Mouse (Mus musculus): Measurements from ENCODE around the gene Vmn1r9.
"Not testable (repeated sequence)": the region's sequence is repeated elsewhere in the genome, so short reads cannot be mapped to it uniquely, and the experiment has no call there.

The Vmn1r9 gene

DNA sequence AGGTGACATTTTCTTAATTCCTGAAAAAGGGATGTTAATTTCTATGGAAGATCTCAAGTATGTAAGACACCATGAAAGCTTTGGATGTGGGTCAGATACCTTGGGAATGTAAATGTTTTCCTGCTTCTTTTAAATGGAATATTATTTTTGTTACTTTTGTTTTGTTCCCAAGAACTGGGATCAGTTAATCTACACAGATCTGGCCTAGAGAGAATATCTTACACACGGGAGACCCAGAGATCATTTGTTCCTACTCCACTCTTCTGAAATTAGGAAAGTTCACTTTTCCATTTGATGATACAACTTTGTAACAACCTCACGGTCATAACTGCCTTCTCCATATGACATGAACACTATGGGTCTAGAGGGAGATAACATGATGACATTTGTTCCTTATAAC is at the start of gene Vmn1r9:
Gene Vmn1r9, plus strand, starts transcription at position 301 of the 400 bp plus-strand sequence.
- DNase-seq (ENCODE audit: low read depth, low spot score), result no peak

DNA sequence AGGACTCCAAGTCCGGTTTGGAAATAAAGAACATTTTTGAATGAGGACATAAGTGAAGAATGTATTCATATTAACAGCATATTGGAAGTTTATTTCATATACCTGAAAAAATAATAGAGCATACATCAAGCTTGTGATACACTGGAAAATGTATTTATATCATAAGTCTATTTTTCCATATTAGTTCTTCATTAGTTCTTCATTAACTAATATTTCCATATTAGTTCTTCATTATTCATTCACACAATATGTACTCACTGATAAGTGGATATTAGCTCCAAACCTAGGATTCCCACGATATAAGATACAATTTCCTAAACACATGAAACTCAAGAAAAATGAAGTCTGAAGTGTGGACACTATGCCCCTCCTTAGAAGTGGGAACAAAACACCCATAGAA is 41.4 kb upstream of the Vmn1r9 start, which contains the start of gene Vmn1r7:
Gene Vmn1r7, minus strand, starts transcription at position 101 of the 400 bp plus-strand sequence.
- DNase-seq (ENCODE audit: low read depth, low spot score), result not testable (repeated sequence)

DNA sequence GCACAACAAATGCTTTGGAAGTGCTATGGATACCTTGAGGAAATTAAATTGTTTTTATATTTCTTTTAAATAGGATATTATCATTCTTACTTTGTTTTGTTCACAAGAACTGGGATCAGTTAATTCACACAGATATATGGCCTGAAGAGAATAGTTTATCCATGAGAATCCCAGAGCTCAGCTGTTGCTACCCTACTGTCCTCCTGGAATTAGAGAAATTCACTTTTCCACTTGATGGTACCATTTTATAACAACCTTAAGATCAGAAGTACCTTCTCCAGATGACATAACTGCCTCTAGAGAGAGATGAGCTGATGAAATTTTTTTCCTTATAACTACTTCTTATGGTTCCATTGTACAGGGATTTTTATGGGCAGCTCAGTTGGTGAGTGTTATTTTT is 34.6 kb upstream of the Vmn1r9 start, which contains the start of gene Vmn1r8:
Gene Vmn1r8, plus strand, starts transcription at position 301 of the 400 bp plus-strand sequence.
- no peak for DNase-seq (ENCODE audit: low read depth, low spot score)

DNA sequence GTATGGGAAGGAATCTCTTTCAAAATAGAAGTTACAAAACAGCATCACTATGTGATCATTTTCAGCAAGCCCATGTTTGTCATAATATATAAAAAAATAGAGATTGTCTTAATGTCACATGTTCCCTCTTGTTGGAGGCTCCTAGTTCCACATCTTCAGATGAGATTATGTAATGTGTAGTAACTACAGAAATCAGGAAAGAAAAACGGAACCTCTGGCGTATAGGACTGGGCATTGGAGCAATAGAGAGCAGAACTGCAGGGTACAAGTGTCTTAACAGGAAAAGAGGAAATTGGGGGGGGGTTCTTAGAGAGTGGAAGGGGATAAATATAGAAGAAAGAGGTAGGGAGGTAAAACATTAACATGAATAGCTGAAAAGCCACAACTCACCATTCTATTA is 31.9 kb upstream of the Vmn1r9 start:
- no peak for DNase-seq (ENCODE audit: low read depth, low spot score)

DNA sequence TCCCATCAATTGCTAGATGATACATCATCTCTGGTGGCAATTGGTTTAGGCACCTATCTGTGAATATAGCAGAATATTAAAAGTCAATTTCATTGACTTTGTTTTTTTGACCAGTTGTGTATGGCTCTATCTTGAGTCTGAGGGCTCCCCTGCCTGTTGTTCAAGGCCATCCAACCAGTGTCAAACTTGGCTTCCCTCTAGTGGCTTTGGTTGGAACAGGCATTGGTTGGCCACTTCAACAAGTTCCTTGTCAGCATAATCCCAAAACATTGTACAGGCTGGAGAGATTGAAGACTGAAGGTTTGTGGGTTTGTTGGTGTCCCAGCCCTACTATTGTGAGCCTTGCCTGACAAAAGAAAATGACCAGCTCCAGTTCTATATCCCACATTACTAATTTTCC is 2.9 kb upstream of the Vmn1r9 start:
- DNase-seq (ENCODE audit: low read depth, low spot score), result peak; percentile 8

DNA sequence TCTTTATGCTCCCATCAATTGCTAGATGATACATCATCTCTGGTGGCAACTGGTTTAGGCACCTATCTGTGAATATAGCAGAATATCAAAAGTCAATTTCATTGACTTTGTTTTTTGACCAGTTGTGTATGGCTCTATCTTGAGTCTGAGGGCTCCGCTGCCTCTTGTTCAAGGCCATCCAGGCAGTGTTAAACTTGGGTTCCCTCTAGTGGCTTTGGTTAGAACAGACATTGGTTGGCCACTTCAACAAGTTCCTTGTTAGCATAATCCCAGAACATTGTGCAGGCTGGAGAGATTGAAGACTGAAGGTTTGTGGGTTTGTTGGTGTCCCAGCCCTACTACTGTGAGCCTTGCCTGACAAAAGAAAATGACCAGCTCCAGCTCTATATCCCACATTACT is 39.8 kb downstream of the Vmn1r9 start:
- peak; percentile 8 for DNase-seq (ENCODE audit: low read depth, low spot score)

DNA sequence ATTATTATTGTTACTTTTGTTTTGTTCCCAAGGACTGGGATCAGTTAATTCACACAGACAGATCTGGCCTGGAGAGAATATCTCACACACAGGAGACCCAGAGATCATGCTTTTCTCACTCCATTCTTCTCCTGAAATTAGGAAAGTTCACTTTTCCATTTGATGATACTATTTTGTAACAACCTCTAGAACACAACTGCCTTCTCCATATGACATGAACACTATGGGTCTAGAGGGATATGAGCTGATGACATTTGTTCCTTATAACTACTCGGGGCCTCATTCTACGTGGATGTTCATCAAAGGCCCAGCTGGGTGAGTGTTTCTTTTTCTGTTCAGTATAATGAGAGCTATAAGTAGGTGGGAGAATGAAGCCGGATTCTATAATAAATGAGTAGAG is 42.6 kb downstream of the Vmn1r9 start, which contains the start of gene Vmn1r10:
Gene Vmn1r10, plus strand, starts transcription at position 301 of the 400 bp plus-strand sequence.
- no peak for DNase-seq (ENCODE audit: low read depth, low spot score)
